Mouse (Mus musculus) small intestine, adult 2 months (tissue): ENCODE measurements at regions not wholly inside any gene's neighbourhood (a gene's known extent, or its start where the extent isn't known, plus 50 kb on each side); places are given as distances from the start of the nearest gene placed in this dataset.

Experiments
- CTCF ChIP-seq: fragments of 200-500 bp; IDR thresholded peaks from 2 replicates; pipeline ENCODE4 v1.5.1; 2012; ENCODE audit warnings: low read depth, mild to moderate bottlenecking, control low read depth, inconsistent platforms, low read length, moderate library complexity, mixed read lengths; ENCODE audit not compliant: insufficient replicate concordance, insufficient read length; ENCODE audit errors: extremely low read depth
- POLR2A ChIP-seq: fragments of 200-500 bp; IDR thresholded peaks from 2 replicates; pipeline ENCODE4 v1.6.1; 2012; ENCODE audit warnings: low read depth, mild to moderate bottlenecking, control low read depth, inconsistent platforms, low read length, moderate library complexity

GRCm38 (mm10) chr5:119032051-119032450 is 471.6 kb downstream of the Med13l start:
- TF ChIP-seq POLR2A (no peak), CTCF (no peak)
